Mouse (Mus musculus) ES-E14 (cell line): Measurements from ENCODE around the gene Pde4d.

ENCODE experiments used
- CHD2 ChIP-seq: IDR thresholded peaks from 2 replicates; pipeline ENCODE4 v1.6.1; 2014; ENCODE audit warnings: mild to moderate bottlenecking, low read depth, low read length, inconsistent platforms
- ZNF384 ChIP-seq: IDR thresholded peaks from 2 replicates; pipeline ENCODE4 v1.6.1; 2012; ENCODE audit warnings: low read depth, low read length, inconsistent platforms

- TF ChIP-seq CHD2 (no peak), ZNF384 (no peak)
Measured at GRCm38 (mm10) chr13:109756854-109757253, 1307.1 kb downstream of the Pde4d start.
